Mouse (Mus musculus) activated CD4-positive, CD25-positive, alpha-beta regulatory T cell (primary cell): Measurements from ENCODE around the gene Spata13. TPM values are rescaled to one million over a fixed set of nuclear protein-coding genes. Genes with fewer than 3 reads are reported as not detected.

ENCODE experiments used
- polyA plus RNA-seq, 2 experiments: library from polyadenylated mRNA; unstranded; fragments of 100-300 nt; shearing (Covaris generic); gene quantifications; one replicate each; pipeline ENCODE4 v1.2.1; 2017

Gene Spata13
- 100 to 1,000 TPM in 1 of 2 experiments, 10 to 100 TPM in 1; 60.2 to 136 TPM for polyA plus RNA-seq

GRCm38 (mm10) chr14:60633961-60634864 is at the start of gene Spata13:
Gene Spata13, plus strand, starts transcription at chr14:60634001.

GRCm38 (mm10) chr14:60767884-60768283 is 134.1 kb downstream of the Spata13 start, which contains the start of gene C1qtnf9:
Gene C1qtnf9, plus strand, starts transcription at chr14:60768134.

GRCm38 (mm10) chr14:60784427-60785315 is 150.9 kb downstream of the Spata13 start, which contains the start of gene Mipep:
Gene Mipep, plus strand, starts transcription at chr14:60784573.

Other genes with a start within 250 kb of the Spata13 start
- under 1 TPM; 0.08 to 0.29 TPM for gene C1qtnf9, start 134.1 kb downstream of the Spata13 start, polyA plus RNA-seq
- gene Mipep, start 150.6 kb downstream of the Spata13 start, polyA plus RNA-seq, result 1 to 10 TPM; 8.0 to 8.6 TPM